In the genomic region with DNA sequence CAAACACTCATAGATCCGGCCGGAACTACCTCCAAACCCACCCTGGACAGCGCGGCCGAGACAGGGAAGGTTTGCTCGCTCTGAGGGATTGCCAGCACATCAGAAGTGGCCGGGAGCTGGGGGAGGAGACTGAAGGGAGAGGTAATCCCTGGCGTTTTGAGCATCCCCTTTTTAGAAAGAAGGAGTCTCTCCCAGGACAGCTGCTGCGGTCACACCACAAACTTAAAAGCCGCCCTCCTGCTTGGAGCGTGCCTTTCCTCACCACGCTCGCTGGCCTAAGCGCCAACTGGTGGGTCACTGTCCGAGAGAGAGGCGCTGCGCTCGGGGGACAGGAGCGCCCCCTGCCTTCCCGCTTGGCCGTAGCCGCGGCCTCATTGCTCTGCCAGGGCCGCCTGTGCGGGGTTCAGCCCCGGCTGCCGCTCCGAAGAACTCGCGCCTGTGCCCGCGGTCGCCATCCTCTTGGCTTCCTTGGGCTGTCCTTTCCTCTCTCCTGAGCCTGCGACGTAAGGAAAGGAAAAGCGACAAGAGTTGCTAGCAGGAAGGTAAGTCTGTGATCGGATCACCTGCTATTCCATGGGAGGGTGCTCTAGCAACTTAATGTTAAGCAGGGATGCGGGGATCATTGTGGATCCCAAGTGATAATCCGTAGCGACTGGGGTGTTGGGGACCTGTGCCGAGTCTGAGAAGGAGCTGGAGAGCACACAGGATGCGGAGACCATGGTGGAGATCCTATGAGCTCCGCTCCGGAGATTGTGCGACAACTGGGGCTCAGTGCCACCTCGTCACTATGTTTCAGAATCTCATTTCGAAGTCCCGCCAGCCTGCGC, we compare ENCODE assay signal across 7 mouse cellular contexts. TPM values are rescaled to one million over a fixed set of nuclear protein-coding genes. Genes with fewer than 3 reads are reported as not detected.
DNase-seq lines count a peak whose midpoint lies in the region; ATAC-seq and TF ChIP-seq lines count a peak whose summit lies in the region.

TSS of gene Sema3d (plus strand) at position 253 of the 827 bp plus-strand sequence.

- H3K4me1 ChIP-seq in embryonic facial prominence, embryonic 15.5 days, result no peaks in the 10 kb centered on the region
- no peaks in the 10 kb centered on the region for H3K4me1 ChIP-seq in heart, embryonic 11.5 days (ENCODE audit: control insufficient read depth, insufficient read depth, low read length)
- H3K4me1 ChIP-seq in kidney, embryonic 14.5 days (ENCODE audit: control insufficient read depth, insufficient read depth, low read length), result no peaks in the 10 kb centered on the region; the same call in 1 of the 2 replicates
- 0 out of 2 replicates have a peak, but pooled peaks cover 4% of the 10 kb centered on the region for H3K4me1 ChIP-seq in limb, embryonic 12.5 days (replicated peaks)
- H3K4me1 ChIP-seq in midbrain, embryonic 12.5 days, result peaks cover 9% of the 10 kb centered on the region; the same call in 1 of the 2 replicates

- H3K9ac ChIP-seq in embryonic facial prominence, embryonic 15.5 days, result peak within 1 kb of the TSS; percentile 49
- peak within 1 kb of the TSS; percentile 71 for H3K9ac ChIP-seq in heart, embryonic 11.5 days (ENCODE audit: low read depth, low read length)
- H3K9ac ChIP-seq in kidney, embryonic 14.5 days (ENCODE audit: low read depth, low read length), result peak within 1 kb of the TSS; percentile 68
- peak within 1 kb of the TSS; percentile 73 for H3K9ac ChIP-seq in limb, embryonic 12.5 days (replicated peaks)
- H3K9ac ChIP-seq in midbrain, embryonic 12.5 days (replicated peaks), result peak within 1 kb of the TSS; percentile 60

- peak; percentile 78 for TF ChIP-seq CTCF in brain, embryonic 14.5 days (IDR thresholded peaks at IDR 0.05; ENCODE audit: borderline replicate concordance, extremely low read depth, insufficient read depth, insufficient read length)

- peak within 1 kb of the TSS; percentile 78 for H3K4me2 ChIP-seq in embryonic facial prominence, embryonic 15.5 days (replicated peaks)
- peak within 1 kb of the TSS; percentile 97 for H3K4me2 ChIP-seq in heart, embryonic 11.5 days
- H3K4me2 ChIP-seq in kidney, embryonic 14.5 days (replicated peaks; ENCODE audit: low read depth, low read length), result peak within 1 kb of the TSS; percentile 85
- H3K4me2 ChIP-seq in limb, embryonic 12.5 days, result peak within 1 kb of the TSS; percentile 83
- peak within 1 kb of the TSS; percentile 77 for H3K4me2 ChIP-seq in midbrain, embryonic 12.5 days (replicated peaks)

- under 1% methylated on average over 47 of the region's 49 CpGs for whole genome bisulfite sequencing in embryonic facial prominence, embryonic 15.5 days
- WGBS in heart, embryonic 11.5 days (ENCODE audit: insufficient replicate concordance), result 1% methylated on average over 49 of the region's 49 CpGs
- WGBS in kidney, embryonic 14.5 days, result under 1% methylated on average over 48 of the region's 49 CpGs
- WGBS in limb, embryonic 12.5 days, result 1% methylated on average over 49 of the region's 49 CpGs
- WGBS in midbrain, embryonic 12.5 days, result under 1% methylated on average over 49 of the region's 49 CpGs

- no peak for TF ChIP-seq POLR2A in brain, embryonic 14.5 days (IDR thresholded peaks at IDR 0.05; ENCODE audit: borderline replicate concordance, extremely low read depth, insufficient read depth, insufficient read length, poor library complexity, severe bottlenecking)

- H3K27ac ChIP-seq in embryonic facial prominence, embryonic 15.5 days (replicated peaks), result peak within 1 kb of the TSS; percentile 65
- no peak within 1 kb of the TSS; the same call in 1 of the 2 replicates for H3K27ac ChIP-seq in heart, embryonic 11.5 days (ENCODE audit: low read depth, low read length)
- H3K27ac ChIP-seq in kidney, embryonic 14.5 days (ENCODE audit: low read depth, low read length), result peak within 1 kb of the TSS; percentile 2; the same call in 1 of the 2 replicates
- H3K27ac ChIP-seq in limb, embryonic 12.5 days, result peak within 1 kb of the TSS; percentile 59; the same call in 1 of the 2 replicates
- H3K27ac ChIP-seq in midbrain, embryonic 12.5 days (replicated peaks), result no peak within 1 kb of the TSS

- no peaks in the 10 kb centered on the region for H3K27me3 ChIP-seq in embryonic facial prominence, embryonic 15.5 days
- H3K27me3 ChIP-seq in heart, embryonic 11.5 days (ENCODE audit: control insufficient read depth, insufficient read depth, low read length), result no peaks in the 10 kb centered on the region
- no peaks in the 10 kb centered on the region for H3K27me3 ChIP-seq in kidney, embryonic 14.5 days (ENCODE audit: control insufficient read depth, insufficient read depth, low read length)
- peaks cover 17% of the 10 kb centered on the region for H3K27me3 ChIP-seq in limb, embryonic 12.5 days
- H3K27me3 ChIP-seq in midbrain, embryonic 12.5 days, result peaks cover 23% of the 10 kb centered on the region

- ATAC-seq in embryonic facial prominence, embryonic 15.5 days (ENCODE audit: insufficient number of reproducible peaks, low FRiP score, low TSS enrichment, low read depth), result peak; percentile 88
- peak; percentile 87 for ATAC-seq in heart, embryonic 11.5 days (replicated peaks; ENCODE audit: insufficient number of reproducible peaks, low FRiP score, low TSS enrichment)
- ATAC-seq in kidney, embryonic 14.5 days (ENCODE audit: low FRiP score, low TSS enrichment), result peak; percentile 97
- ATAC-seq in limb, embryonic 12.5 days (ENCODE audit: insufficient number of reproducible peaks, insufficient read depth, low FRiP score, low TSS enrichment, low read depth), result peak; percentile 90
- peak; percentile 99 for ATAC-seq in midbrain, embryonic 12.5 days (ENCODE audit: low FRiP score, low read depth)

- H3K4me3 ChIP-seq in embryonic facial prominence, embryonic 15.5 days (replicated peaks), result peak within 1 kb of the TSS; percentile 61
- peak within 1 kb of the TSS; percentile 67 for H3K4me3 ChIP-seq in heart, embryonic 11.5 days (ENCODE audit: low read depth, low read length)
- H3K4me3 ChIP-seq in kidney, embryonic 14.5 days (ENCODE audit: low read length), result peak within 1 kb of the TSS; percentile 71
- peak within 1 kb of the TSS; percentile 58 for H3K4me3 ChIP-seq in limb, embryonic 12.5 days (replicated peaks)
- H3K4me3 ChIP-seq in midbrain, embryonic 12.5 days, result peak within 1 kb of the TSS; percentile 53

- H3K9me3 ChIP-seq in embryonic facial prominence, embryonic 15.5 days (replicated peaks), result no peaks in the 10 kb centered on the region
- H3K9me3 ChIP-seq in heart, embryonic 11.5 days (replicated peaks; ENCODE audit: control insufficient read depth, low read length), result no peaks in the 10 kb centered on the region
- no peaks in the 10 kb centered on the region for H3K9me3 ChIP-seq in kidney, embryonic 14.5 days (ENCODE audit: control insufficient read depth, low read length)
- no peaks in the 10 kb centered on the region for H3K9me3 ChIP-seq in limb, embryonic 12.5 days
- H3K9me3 ChIP-seq in midbrain, embryonic 12.5 days, result no peaks in the 10 kb centered on the region

- no peaks in the 10 kb centered on the region for H3K36me3 ChIP-seq in embryonic facial prominence, embryonic 15.5 days
- no peaks in the 10 kb centered on the region for H3K36me3 ChIP-seq in heart, embryonic 11.5 days (ENCODE audit: control insufficient read depth, insufficient read depth, low read length)
- H3K36me3 ChIP-seq in kidney, embryonic 14.5 days (ENCODE audit: control insufficient read depth, insufficient read depth, low read length), result no peaks in the 10 kb centered on the region
- H3K36me3 ChIP-seq in limb, embryonic 12.5 days, result no peaks in the 10 kb centered on the region
- H3K36me3 ChIP-seq in midbrain, embryonic 12.5 days, result no peaks in the 10 kb centered on the region

- peak; percentile 83 for DNase-seq in brain, embryonic 14.5 days (ENCODE audit: low read depth)
- peak; percentile 25 to 67 for DNase-seq in spleen, postnatal 4 days (ENCODE audit: low spot score in 2 of 2)

RNA-seq across cellular contexts. Expression of gene Sema3d, which starts in this region (rescaled TPM):
- 1.00 and 1.7 TPM in 2 replicates for polyA plus RNA-seq in brain, embryonic 14.5 days (2012; rRNA removed)
- 22.5 and 25.8 TPM in 2 replicates for polyA plus RNA-seq in embryonic facial prominence, embryonic 15.5 days (2015; fragmentation: Nextera tagmentation; extraction: Ambion mirVana)
- 11.9 and 14.9 TPM in 2 replicates for polyA plus RNA-seq in heart, embryonic 11.5 days (2014; fragmentation: Nextera tagmentation; extraction: Ambion mirVana)
- 19.9 and 29.7 TPM in 2 replicates for polyA plus RNA-seq in kidney, embryonic 14.5 days (2014; fragmentation: Nextera tagmentation; extraction: Ambion mirVana)
- polyA plus RNA-seq in limb, embryonic 12.5 days (2016; fragmentation: Nextera tagmentation; extraction: Ambion mirVana), result 20.7 and 23.2 TPM in 2 replicates
- polyA plus RNA-seq in midbrain, embryonic 12.5 days (2016; fragmentation: Nextera tagmentation; extraction: Ambion mirVana), result 1.5 and 2.1 TPM in 2 replicates

Comparison
In these comparisons a context has a peak if more than half of its experiments do, and no peak if none do; other contexts are left out.
1. H3K27ac ChIP-seq: peak in embryonic facial prominence, embryonic 15.5 days (single experiment), kidney, embryonic 14.5 days (single experiment) and limb, embryonic 12.5 days (single experiment); none in heart, embryonic 11.5 days (single experiment) and midbrain, embryonic 12.5 days (single experiment).
2. Peak in every context shown above with its lines, with median percentiles within 50 percentile points of each other: ATAC-seq, H3K4me2 ChIP-seq, H3K4me3 ChIP-seq and H3K9ac ChIP-seq.